Mouse (Mus musculus) gastrocnemius, postnatal 14 days (tissue): ENCODE results near the gene Kcnk15. TPM values are rescaled to one million over a fixed set of nuclear protein-coding genes. Genes with fewer than 3 reads are reported as not detected.

Experiments
- total RNA-seq, 2 experiments: library from RNA; stranded (reverse); gene quantifications; 2 replicates each; pipeline ENCODE4 v1.2.3; 2021

Gene Kcnk15
- total RNA-seq, 2 experiments from 2014 or later, result not detected

Other genes starting within 250 kb of the Kcnk15 start
- gene Serinc3, start 208.5 kb upstream of the Kcnk15 start, total RNA-seq, result 100 to 1,000 TPM; 124 to 167 TPM
- 10 to 100 TPM; 78.2 to 85.3 TPM for gene Pkig, start 195.3 kb upstream of the Kcnk15 start, total RNA-seq
- gene Ada, start 103.4 kb upstream of the Kcnk15 start, total RNA-seq, result 1 to 10 TPM in 1 of 2 experiments, under 1 TPM in 1; 0.91 to 1.5 TPM
- gene Ccn5, start 32.8 kb upstream of the Kcnk15 start, total RNA-seq, result under 1 TPM; 0.27 to 0.39 TPM
- gene Rims4, start 65.0 kb downstream of the Kcnk15 start, total RNA-seq, result under 1 TPM; 0.60 to 0.62 TPM
- gene Ywhab, start 141.3 kb downstream of the Kcnk15 start, total RNA-seq, result 10 to 100 TPM; 52.4 to 59.3 TPM
- gene Pabpc1l, start 171.8 kb downstream of the Kcnk15 start, total RNA-seq, result under 1 TPM; 0.84 TPM
- 10 to 100 TPM; 10.0 to 10.3 TPM for gene Stk4, start 216.7 kb downstream of the Kcnk15 start, total RNA-seq
- 10 to 100 TPM; 11.7 to 14.6 TPM for gene Tomm34, start 217.5 kb downstream of the Kcnk15 start, total RNA-seq